Mouse (Mus musculus) heart, adult 2 months (tissue): ENCODE data around the gene Abca7.

Experiments used
- CTCF ChIP-seq: fragments of 200-600 bp; IDR thresholded peaks from 2 replicates; pipeline ENCODE4 v1.8.1; 2022; ENCODE audit warnings: antibody characterized with exemption, mild to moderate bottlenecking, moderate library complexity
- POLR2A ChIP-seq: fragments of 200-500 bp; IDR thresholded peaks from 2 replicates; pipeline ENCODE4 v1.6.1; 2011; ENCODE audit warnings: mild to moderate bottlenecking, low read depth, low read length, control low read depth; ENCODE audit not compliant: insufficient read depth

DNA sequence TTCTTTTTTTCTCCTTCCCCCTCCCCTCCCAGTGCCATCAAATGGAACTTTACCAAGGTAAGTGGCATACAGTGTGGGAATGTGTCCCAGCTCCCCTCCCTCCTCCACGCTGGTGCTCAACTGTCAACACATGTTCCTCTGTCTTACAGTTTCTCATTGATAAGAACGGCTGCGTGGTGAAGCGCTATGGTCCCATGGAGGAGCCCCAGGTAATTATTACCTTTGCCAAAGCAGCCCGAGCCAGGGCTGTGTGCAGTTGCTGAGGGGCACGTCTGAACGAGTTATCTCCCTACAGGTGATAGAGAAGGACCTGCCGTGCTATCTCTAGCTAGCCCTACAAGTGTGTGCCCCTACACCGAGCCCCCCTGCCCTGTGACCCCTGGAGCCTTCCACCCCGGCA, 59.6 kb downstream of the Abca7 start:
- no peak for TF ChIP-seq CTCF
- no peak for TF ChIP-seq POLR2A
